Mouse (Mus musculus): ENCODE measurements at regions not wholly inside any gene's neighbourhood (a gene's known extent, or its start where the extent isn't known, plus 50 kb on each side); places are given as distances from the start of the nearest gene placed in this dataset.

GRCm38 (mm10) chr9:101677563-101677962 is 184.1 kb upstream of the 9630041A04Rik start:
- DNase-seq (ENCODE audit: extremely low spot score, low read depth, low spot score): no peak

DNA sequence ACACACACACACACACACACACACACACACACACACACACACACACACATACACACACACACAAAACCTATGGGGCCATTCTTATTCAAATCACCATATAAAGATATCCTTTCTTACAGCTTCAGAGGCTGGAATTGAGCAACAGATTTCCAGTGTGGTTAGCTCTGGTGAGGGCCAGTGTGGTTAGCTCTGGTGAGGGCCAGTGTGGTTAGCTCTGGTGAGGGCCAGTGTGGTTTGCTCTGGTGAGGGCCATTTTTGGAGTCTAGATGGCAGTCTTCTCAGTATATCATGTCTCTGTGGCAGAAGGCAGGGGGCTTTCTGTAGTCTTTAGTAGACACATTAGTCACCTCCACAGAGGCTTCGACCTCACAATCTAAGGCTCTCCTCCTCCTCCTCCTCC is 191.5 kb upstream of the 9630041A04Rik start:
- no peak for DNase-seq (ENCODE audit: extremely low spot score, low read depth, low spot score)

DNA sequence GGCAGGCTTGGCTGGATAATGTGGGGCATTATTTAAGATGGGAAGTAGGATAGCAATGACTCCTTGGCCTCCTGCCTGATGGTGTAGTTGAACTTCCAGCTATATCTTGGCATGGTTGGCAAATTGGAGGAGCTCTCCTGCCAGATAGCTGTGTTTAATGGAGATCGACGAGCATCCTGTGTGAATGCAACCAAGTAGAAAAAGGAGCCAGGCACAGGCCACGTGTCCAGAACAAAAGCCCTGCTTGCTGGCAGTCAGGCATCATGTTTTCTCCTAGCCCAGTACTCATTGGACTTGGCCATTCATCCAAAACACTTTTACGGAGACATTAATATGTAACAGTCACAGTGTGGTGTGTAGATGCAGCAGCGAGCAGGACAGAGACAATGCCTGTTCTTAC is 211.8 kb upstream of the 9630041A04Rik start:
- DNase-seq (ENCODE audit: extremely low spot score, low read depth, low spot score): no peak

DNA sequence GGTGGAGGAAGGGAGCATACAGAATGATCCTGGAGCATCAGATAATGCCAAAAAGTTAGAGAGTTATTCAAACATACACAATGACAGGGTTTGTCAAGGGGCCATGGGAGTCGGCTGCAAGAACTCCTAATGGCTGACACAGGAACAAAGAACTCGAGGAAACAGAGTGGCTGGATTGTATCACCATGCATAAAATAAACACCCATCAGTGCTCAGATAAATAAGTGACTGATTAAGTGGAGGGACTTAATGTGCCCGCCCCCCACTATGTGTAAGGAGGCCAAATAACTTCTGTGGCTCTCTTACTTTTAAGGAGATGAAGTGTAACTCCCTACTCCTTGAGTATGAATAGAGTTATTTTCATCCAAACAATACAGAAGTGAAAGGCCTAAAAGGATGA is 220.1 kb upstream of the 9630041A04Rik start:
- DNase-seq (ENCODE audit: extremely low spot score, low read depth, low spot score): no peak

GRCm38 (mm10) chr9:101640598-101640997 is 221.0 kb upstream of the 9630041A04Rik start:
- DNase-seq (ENCODE audit: extremely low spot score, low read depth, low spot score): no peak

GRCm38 (mm10) chr9:101616261-101616660 is 245.4 kb upstream of the 9630041A04Rik start:
- no peak for DNase-seq (ENCODE audit: extremely low spot score, low read depth, low spot score)

- no peak for DNase-seq (ENCODE audit: extremely low spot score, low read depth, low spot score)
Measured at GRCm38 (mm10) chr9:101615176-101615575, 246.5 kb upstream of the 9630041A04Rik start.

DNA sequence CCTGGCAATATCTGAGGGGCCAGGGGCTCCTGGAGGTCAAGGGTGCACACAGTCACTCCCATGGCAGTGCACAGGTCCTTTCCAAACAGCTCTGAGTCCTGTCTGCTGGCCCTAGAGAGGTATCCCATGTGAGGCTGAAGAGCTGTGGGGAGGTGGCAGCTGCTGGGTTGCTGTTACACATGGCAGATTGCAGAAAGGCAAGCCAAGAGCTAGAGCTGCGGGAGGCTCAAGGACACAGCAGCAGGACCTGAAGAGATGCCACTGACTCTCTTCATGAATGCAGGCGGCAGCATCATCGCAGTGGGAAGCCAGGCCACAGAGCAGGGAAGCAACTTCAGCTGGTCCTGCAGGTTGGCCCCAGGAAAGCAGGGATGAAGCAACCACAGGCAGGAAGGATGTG is 247.7 kb upstream of the 9630041A04Rik start:
- DNase-seq (ENCODE audit: extremely low spot score, low read depth, low spot score): no peak

- no peak for DNase-seq (ENCODE audit: extremely low spot score, low read depth, low spot score)
Measured at GRCm38 (mm10) chr9:101613471-101613870, 248.2 kb upstream of the 9630041A04Rik start.

DNA sequence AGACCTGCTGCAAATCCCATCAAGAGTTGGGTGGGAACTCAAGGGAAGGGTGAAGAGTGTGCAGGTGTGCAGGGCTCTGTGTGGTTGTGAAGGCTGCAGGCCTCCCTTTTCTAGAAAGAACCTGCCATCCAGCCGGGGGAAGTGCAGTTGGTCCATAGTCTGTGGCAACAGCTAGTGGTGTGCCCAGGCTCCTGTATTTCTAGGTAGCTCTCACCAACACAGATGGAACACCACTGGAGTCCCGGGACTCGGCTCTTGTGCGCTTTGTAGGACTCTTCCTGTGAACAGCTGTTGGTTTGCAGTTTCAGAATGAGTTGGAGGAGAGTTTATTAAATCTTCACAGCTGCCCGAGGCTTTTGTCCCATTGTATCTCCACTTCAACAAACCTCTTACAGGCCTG is 248.7 kb upstream of the 9630041A04Rik start:
- DNase-seq (ENCODE audit: extremely low spot score, low read depth, low spot score): no peak

DNA sequence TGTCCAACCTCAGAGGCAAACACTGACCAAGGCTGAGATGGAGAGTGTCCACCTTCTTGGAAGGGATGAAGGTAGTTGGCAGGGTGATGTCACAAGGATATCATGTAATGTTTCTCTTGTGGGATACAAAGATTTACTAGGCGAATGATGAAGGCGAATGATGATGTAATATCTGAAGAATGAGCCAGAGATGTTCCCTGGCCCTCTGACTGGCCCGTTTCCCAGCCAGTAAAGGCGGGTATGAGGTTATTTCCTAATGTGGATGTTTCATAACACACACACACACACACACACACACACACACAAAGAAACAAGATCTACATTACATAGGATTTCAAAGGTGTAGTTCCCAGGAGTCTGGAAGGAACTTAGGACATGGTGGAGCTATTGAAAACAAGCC is 249.1 kb upstream of the 9630041A04Rik start:
- DNase-seq (ENCODE audit: extremely low spot score, low read depth, low spot score): no peak

GRCm38 (mm10) chr9:101611481-101611880 is 250.2 kb upstream of the 9630041A04Rik start:
- peak; percentile 16 for DNase-seq (ENCODE audit: extremely low spot score, low read depth, low spot score)

GRCm38 (mm10) chr9:101610806-101611443 is 250.7 kb upstream of the 9630041A04Rik start:
- DNase-seq (ENCODE audit: extremely low spot score, low read depth, low spot score): no peak

GRCm38 (mm10) chr9:101610338-101610737 is 251.3 kb upstream of the 9630041A04Rik start:
- no peak for DNase-seq (ENCODE audit: extremely low spot score, low read depth, low spot score)

DNA sequence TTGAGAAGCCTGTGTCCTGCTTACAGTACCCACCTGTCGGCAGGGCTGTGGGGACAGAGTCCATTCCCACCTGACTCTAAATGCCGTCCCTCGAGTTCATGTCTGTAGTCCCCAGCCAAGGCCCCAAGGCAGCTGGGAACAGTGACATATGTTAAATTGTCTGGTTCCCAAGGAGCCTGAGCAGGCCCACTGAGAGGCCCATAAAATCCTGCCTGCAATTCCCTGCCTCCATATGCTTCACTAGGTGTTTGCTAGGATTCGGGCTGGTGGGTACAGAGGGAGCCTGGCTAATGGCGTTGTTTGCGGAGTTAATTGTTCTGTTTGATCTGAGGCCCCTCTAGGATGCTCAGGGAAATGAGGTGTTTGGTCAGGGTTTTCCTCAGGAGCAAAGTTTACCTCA is 258.8 kb upstream of the 9630041A04Rik start:
- DNase-seq (ENCODE audit: extremely low spot score, low read depth, low spot score): peak; percentile 26

- DNase-seq (ENCODE audit: extremely low spot score, low read depth, low spot score): no peak
Measured at GRCm38 (mm10) chr9:101596898-101597297, 264.7 kb upstream of the 9630041A04Rik start.

GRCm38 (mm10) chr9:101595101-101595650 is 266.5 kb upstream of the 9630041A04Rik start:
- no peak for DNase-seq (ENCODE audit: extremely low spot score, low read depth, low spot score)

DNA sequence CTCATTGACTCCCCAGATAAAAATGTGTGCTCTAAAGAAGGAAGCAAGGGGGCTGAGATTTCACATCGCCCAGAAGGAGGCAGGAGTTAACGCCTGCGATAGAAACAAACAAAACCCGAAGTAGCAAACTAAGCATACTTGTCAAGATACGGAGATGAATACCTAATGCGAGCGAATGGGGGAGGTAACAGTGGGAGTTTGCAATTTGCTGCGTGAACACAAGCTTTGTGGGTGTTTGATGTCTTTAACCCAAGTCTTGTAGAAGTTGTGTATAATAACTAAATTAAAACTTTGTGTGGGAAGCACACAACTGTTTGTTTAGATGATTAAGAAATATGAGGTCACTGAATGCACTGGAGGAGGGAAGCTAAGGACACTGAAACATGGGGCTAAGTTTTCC is 269.0 kb upstream of the 9630041A04Rik start:
- DNase-seq (ENCODE audit: extremely low spot score, low read depth, low spot score): no peak

DNA sequence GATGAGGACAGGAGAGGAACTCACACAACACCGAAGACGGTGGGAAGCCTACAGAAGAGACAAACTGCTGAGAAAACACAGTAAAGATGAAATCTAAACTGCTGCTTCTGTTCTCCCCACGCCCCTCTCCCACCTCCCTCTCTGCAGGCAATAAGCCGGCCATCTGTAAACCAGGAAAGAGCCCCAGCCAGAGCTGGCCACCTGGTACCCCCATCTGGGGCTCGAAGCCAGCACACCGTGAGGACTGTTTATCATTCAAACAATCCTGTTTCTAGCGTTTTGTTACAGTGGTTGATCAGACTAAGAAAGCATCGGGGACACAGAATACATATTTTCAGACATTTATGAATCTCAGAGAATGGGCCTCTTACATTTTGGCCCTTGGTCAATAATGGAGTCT is 270.0 kb upstream of the 9630041A04Rik start:
- DNase-seq (ENCODE audit: extremely low spot score, low read depth, low spot score): no peak

DNA sequence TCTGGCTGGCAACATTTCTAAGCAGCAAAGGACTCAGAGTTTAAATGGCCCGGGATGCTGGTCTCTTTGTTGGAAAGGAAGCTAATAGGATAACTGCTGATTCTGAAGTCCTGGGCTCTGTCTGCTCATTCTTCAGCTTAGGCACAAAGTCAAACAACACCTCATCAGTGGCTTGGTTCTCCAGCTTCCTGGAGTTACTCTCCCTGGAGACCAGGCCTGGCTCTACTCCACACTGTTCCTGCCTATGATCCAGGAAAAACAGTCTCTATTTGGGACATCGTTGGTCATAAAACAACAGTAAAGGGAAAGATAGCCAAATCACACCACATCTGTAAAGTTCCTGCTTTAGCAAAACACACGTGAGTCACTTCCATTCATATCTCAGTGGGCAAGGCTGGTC is 271.3 kb upstream of the 9630041A04Rik start:
- DNase-seq (ENCODE audit: extremely low spot score, low read depth, low spot score): no peak

DNA sequence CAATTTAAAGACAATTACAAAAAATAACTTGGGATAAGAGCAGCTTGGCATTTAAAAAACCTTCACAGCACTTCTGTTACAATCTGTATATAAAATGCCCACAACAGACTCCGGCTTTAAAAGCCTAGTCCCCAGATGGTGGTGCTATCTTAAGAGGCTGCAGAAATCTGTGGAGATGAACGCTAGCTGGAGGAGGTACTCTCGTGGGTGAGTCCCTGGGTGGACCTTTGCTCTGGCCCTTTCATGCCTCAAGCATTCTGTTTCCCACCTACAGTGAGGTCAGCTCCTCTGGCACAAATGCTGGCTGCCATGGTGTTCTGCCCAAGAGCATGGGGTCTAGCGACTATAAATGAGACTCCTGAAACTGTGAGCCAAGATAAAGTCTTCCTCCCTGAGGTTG is 280.6 kb upstream of the 9630041A04Rik start:
- no peak for DNase-seq (ENCODE audit: extremely low spot score, low read depth, low spot score)

DNA sequence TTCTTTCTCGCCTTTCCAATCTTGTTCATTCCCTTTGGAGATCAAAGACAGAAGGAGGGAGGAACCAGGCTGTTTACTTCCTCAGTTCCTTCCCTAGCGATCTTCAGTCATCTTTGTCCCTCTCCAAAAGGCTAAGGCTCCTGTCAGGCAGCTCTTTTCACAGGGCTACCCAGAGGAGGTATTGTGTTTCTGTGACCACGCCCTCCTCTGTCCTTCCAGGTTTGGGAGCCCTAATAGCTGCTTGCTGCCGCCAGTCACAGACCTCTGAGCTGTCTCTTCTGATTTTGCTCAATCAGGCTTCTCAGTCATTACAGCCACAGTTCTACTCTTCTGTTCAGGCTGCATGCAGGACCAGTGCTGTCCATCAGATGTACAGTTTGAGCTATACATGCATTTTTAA is 290.9 kb upstream of the 9630041A04Rik start:
- no peak for DNase-seq (ENCODE audit: extremely low spot score, low read depth, low spot score)

DNA sequence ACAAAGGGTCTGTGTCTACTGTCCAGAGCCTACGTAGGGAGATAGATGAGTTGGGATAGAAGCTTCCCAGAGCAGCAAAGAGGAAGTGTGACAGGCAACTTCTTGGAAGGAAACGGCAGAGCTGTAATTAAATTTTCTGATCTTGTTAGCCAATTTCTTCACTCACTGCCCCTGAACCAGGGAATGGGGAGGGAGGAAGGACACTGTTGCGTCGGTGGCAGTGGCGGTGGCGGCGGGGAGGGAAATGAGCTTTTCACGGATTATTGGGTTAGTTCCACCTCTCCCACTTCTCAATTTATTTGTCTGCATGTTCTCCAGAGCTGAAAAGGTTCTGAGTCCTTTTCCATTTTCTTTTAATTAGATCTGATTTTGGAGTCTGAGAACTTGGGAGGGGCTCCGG is 298.4 kb upstream of the 9630041A04Rik start:
- DNase-seq (ENCODE audit: extremely low spot score, low read depth, low spot score): no peak
